8 mouse cellular contexts compared by ENCODE assay signal in the genomic region with DNA sequence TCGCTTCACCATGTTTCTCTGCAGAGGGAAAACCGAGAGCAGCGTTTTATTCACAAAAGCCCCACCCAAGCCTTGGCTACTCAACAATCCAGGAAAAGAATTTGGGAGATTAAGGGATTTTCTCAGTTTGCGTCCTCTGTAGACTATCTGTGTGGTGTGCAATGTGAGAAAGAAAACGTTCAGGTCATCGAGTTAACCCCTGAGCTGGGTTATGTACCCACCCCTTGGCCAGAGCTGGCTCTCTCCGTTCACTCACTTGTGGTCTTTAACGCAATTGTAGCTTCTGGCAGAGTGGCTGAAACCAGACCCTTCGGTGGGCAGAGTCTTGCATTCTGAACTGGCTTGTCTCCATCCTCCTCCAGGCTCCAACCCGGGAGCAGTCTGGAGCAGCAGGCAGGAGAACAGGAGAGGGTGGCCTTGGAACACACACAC. TPM values are rescaled to one million over a fixed set of nuclear protein-coding genes. Genes with fewer than 3 reads are reported as not detected.
DNase-seq lines count a peak whose midpoint lies in the region; ATAC-seq and TF ChIP-seq lines count a peak whose summit lies in the region.

No protein-coding gene starts in this region.

- no peak overlapping the region for H3K4me2 ChIP-seq in heart, embryonic 15.5 days
- H3K4me2 ChIP-seq in heart, embryonic 11.5 days = no peak overlapping the region
- peak overlapping the region; percentile 41 for H3K4me2 ChIP-seq in hindbrain, embryonic 13.5 days

- 0 out of 2 replicates have a peak, but pooled peaks have one; percentile 17 for ATAC-seq in heart, embryonic 15.5 days (replicated peaks; ENCODE audit: insufficient number of reproducible peaks, insufficient read depth, low FRiP score, low read depth)
- no peak for ATAC-seq in heart, embryonic 11.5 days (replicated peaks; ENCODE audit: insufficient number of reproducible peaks, low FRiP score, low TSS enrichment)
- ATAC-seq in hindbrain, embryonic 13.5 days (ENCODE audit: low FRiP score) = peak; percentile 54; the same call in 1 of the 2 replicates
- ATAC-seq in inflammation-experienced regulatory T-cells, adult 6 months = no peak

- no peak for TF ChIP-seq POLR2A in cerebellum, adult 2 months (IDR thresholded peaks at IDR 0.05; ENCODE audit: borderline replicate concordance, insufficient read depth, low read length)

- no peaks in the 10 kb centered on the region for H3K27me3 ChIP-seq in heart, embryonic 15.5 days
- H3K27me3 ChIP-seq in heart, embryonic 11.5 days (ENCODE audit: control insufficient read depth, insufficient read depth, low read length) = no peaks in the 10 kb centered on the region
- no peaks in the 10 kb centered on the region for H3K27me3 ChIP-seq in embryonic facial prominence, embryonic 10.5 days (replicated peaks; ENCODE audit: low read depth, poor library complexity, severe bottlenecking)
- no peaks in the 10 kb centered on the region for H3K27me3 ChIP-seq in hindbrain, embryonic 13.5 days
- no peaks in the 10 kb centered on the region for H3K27me3 ChIP-seq in midbrain, embryonic 10.5 days (ENCODE audit: low read depth, poor library complexity, severe bottlenecking)
- no peaks in the 10 kb centered on the region for H3K27me3 ChIP-seq in cerebellum, adult 2 months (ENCODE audit: control insufficient read depth, insufficient read depth, low read length)

- no peak overlapping the region for H3K4me3 ChIP-seq in heart, embryonic 15.5 days
- H3K4me3 ChIP-seq in heart, embryonic 11.5 days (ENCODE audit: low read depth, low read length) = no peak overlapping the region
- no peak overlapping the region for H3K4me3 ChIP-seq in embryonic facial prominence, embryonic 10.5 days
- H3K4me3 ChIP-seq in hindbrain, embryonic 13.5 days = no peak overlapping the region
- H3K4me3 ChIP-seq in midbrain, embryonic 10.5 days = 0 out of 2 replicates have a peak overlapping the region, but pooled peaks have one; percentile 7
- no peak overlapping the region for H3K4me3 ChIP-seq in cerebellum, adult 2 months (replicated peaks; ENCODE audit: insufficient read depth, low read depth, low read length)

- no peaks in the 10 kb centered on the region for H3K9me3 ChIP-seq in heart, embryonic 15.5 days (replicated peaks)
- no peaks in the 10 kb centered on the region for H3K9me3 ChIP-seq in heart, embryonic 11.5 days (replicated peaks; ENCODE audit: control insufficient read depth, low read length)
- no peaks in the 10 kb centered on the region for H3K9me3 ChIP-seq in embryonic facial prominence, embryonic 10.5 days
- H3K9me3 ChIP-seq in hindbrain, embryonic 13.5 days = no peaks in the 10 kb centered on the region
- no peaks in the 10 kb centered on the region for H3K9me3 ChIP-seq in midbrain, embryonic 10.5 days (replicated peaks)

- TF ChIP-seq CTCF in cerebellum, adult 2 months (IDR thresholded peaks at IDR 0.05; ENCODE audit: borderline replicate concordance, insufficient read depth, low read depth, low read length) = no peak

- no peak overlapping the region for H3K9ac ChIP-seq in heart, embryonic 15.5 days
- H3K9ac ChIP-seq in heart, embryonic 11.5 days (ENCODE audit: low read depth, low read length) = no peak overlapping the region
- no peak overlapping the region for H3K9ac ChIP-seq in hindbrain, embryonic 13.5 days

- H3K36me3 ChIP-seq in heart, embryonic 15.5 days = no peaks in the 10 kb centered on the region
- no peaks in the 10 kb centered on the region for H3K36me3 ChIP-seq in heart, embryonic 11.5 days (ENCODE audit: control insufficient read depth, insufficient read depth, low read length)
- H3K36me3 ChIP-seq in embryonic facial prominence, embryonic 10.5 days (replicated peaks) = no peaks in the 10 kb centered on the region
- H3K36me3 ChIP-seq in hindbrain, embryonic 13.5 days = no peaks in the 10 kb centered on the region
- H3K36me3 ChIP-seq in midbrain, embryonic 10.5 days = no peaks in the 10 kb centered on the region

- DNase-seq in embryonic facial prominence, embryonic 10.5 days (ENCODE audit: low spot score) = no peak
- peak; percentile 14 for DNase-seq in midbrain, embryonic 10.5 days (ENCODE audit: low spot score)
- DNase-seq in urinary bladder, adult 2 months (ENCODE audit: low spot score) = no peak
- no peak for DNase-seq in cerebellum, adult 2 months

- H3K27ac ChIP-seq in heart, embryonic 15.5 days = no peak overlapping the region
- no peak overlapping the region for H3K27ac ChIP-seq in heart, embryonic 11.5 days (ENCODE audit: low read depth, low read length)
- H3K27ac ChIP-seq in embryonic facial prominence, embryonic 10.5 days (replicated peaks) = peak overlapping the region; percentile 40; the same call in 1 of the 2 replicates
- peak overlapping the region; percentile 70 for H3K27ac ChIP-seq in hindbrain, embryonic 13.5 days
- peak overlapping the region; percentile 78 for H3K27ac ChIP-seq in midbrain, embryonic 10.5 days (replicated peaks)
- H3K27ac ChIP-seq in cerebellum, adult 2 months (ENCODE audit: insufficient read depth, low read length) = no peak overlapping the region

- no peaks in the 10 kb centered on the region for H3K4me1 ChIP-seq in heart, embryonic 15.5 days (replicated peaks)
- no peaks in the 10 kb centered on the region for H3K4me1 ChIP-seq in heart, embryonic 11.5 days (ENCODE audit: control insufficient read depth, insufficient read depth, low read length)
- H3K4me1 ChIP-seq in embryonic facial prominence, embryonic 10.5 days = peaks cover 33% of the 10 kb centered on the region
- H3K4me1 ChIP-seq in hindbrain, embryonic 13.5 days (replicated peaks) = peaks cover 12% of the 10 kb centered on the region
- peaks cover 29% of the 10 kb centered on the region for H3K4me1 ChIP-seq in midbrain, embryonic 10.5 days
- H3K4me1 ChIP-seq in cerebellum, adult 2 months (ENCODE audit: control insufficient read depth, insufficient read depth, low read length) = no peaks in the 10 kb centered on the region

- 53% methylated on average over 10 of the region's 10 CpGs for WGBS in heart, embryonic 15.5 days
- 68% methylated on average over 10 of the region's 10 CpGs for WGBS in heart, embryonic 11.5 days (ENCODE audit: insufficient replicate concordance)
- 41% methylated on average over 10 of the region's 10 CpGs for WGBS in embryonic facial prominence, embryonic 10.5 days
- WGBS in hindbrain, embryonic 13.5 days = 67% methylated on average over 10 of the region's 10 CpGs
- WGBS in midbrain, embryonic 10.5 days = 31% methylated on average over 10 of the region's 10 CpGs
- 20% methylated on average over 10 of the region's 10 CpGs for WGBS in cerebellum, adult 2 months

RNA-seq across cellular contexts. Expression of a gene that starts 6.8 kb away (rescaled TPM):
- 9.1 and 13.1 TPM in 2 replicates for polyA plus RNA-seq in heart, embryonic 15.5 days (2015; fragmentation: Nextera tagmentation; extraction: Ambion mirVana)
- 1.8 TPM in 2 replicates for polyA plus RNA-seq in heart, embryonic 11.5 days (2014; fragmentation: Nextera tagmentation; extraction: Ambion mirVana)
- 4.3 and 4.9 TPM in 2 replicates for polyA plus RNA-seq in embryonic facial prominence, embryonic 10.5 days (2016; fragmentation: Nextera tagmentation; extraction: Ambion mirVana)
- polyA plus RNA-seq in hindbrain, embryonic 13.5 days (2015; fragmentation: Nextera tagmentation; extraction: Ambion mirVana) = 22.3 and 24.8 TPM in 2 replicates
- polyA plus RNA-seq in midbrain, embryonic 10.5 days (2016; fragmentation: Nextera tagmentation; extraction: Ambion mirVana) = 10.9 and 14.7 TPM in 2 replicates
- polyA plus RNA-seq in urinary bladder, adult 2 months (2012; rRNA removed) = 120 and 150 TPM in 2 replicates
- 7.1 and 7.3 TPM in 2 replicates for polyA plus RNA-seq in cerebellum, adult 2 months (2012; rRNA removed)
- 1 to 10 TPM in 1 of 3 experiments, under 1 TPM in 1, not detected in 1; 0.32 to 6.2 TPM for polyA plus RNA-seq in inflammation-experienced regulatory T-cells, adult 6 months (2017; shearing (Covaris generic))

RNA-seq across cellular contexts. Expression of a gene that starts 39.0 kb away (rescaled TPM):
- 7.7 and 8.0 TPM in 2 replicates for polyA plus RNA-seq in heart, embryonic 15.5 days (2015; fragmentation: Nextera tagmentation; extraction: Ambion mirVana)
- 0.39 and 0.97 TPM in 2 replicates for polyA plus RNA-seq in heart, embryonic 11.5 days (2014; fragmentation: Nextera tagmentation; extraction: Ambion mirVana)
- polyA plus RNA-seq in embryonic facial prominence, embryonic 10.5 days (2016; fragmentation: Nextera tagmentation; extraction: Ambion mirVana) = not detected in 2 replicates
- polyA plus RNA-seq in hindbrain, embryonic 13.5 days (2015; fragmentation: Nextera tagmentation; extraction: Ambion mirVana) = 0.40 and 0.42 TPM in 2 replicates
- polyA plus RNA-seq in midbrain, embryonic 10.5 days (2016; fragmentation: Nextera tagmentation; extraction: Ambion mirVana) = 0.02 TPM in 1 of 2 replicates, not detected in the other
- polyA plus RNA-seq in urinary bladder, adult 2 months (2012; rRNA removed) = 249 and 256 TPM in 2 replicates
- 2.0 and 2.8 TPM in 2 replicates for polyA plus RNA-seq in cerebellum, adult 2 months (2012; rRNA removed)
- polyA plus RNA-seq in inflammation-experienced regulatory T-cells, adult 6 months (2017; shearing (Covaris generic)) = not detected

RNA-seq across cellular contexts. Expression of a gene that starts 45.8 kb away (rescaled TPM):
- polyA plus RNA-seq in heart, embryonic 15.5 days (2015; fragmentation: Nextera tagmentation; extraction: Ambion mirVana) = 0.33 and 0.34 TPM in 2 replicates
- not detected in 2 replicates for polyA plus RNA-seq in heart, embryonic 11.5 days (2014; fragmentation: Nextera tagmentation; extraction: Ambion mirVana)
- polyA plus RNA-seq in embryonic facial prominence, embryonic 10.5 days (2016; fragmentation: Nextera tagmentation; extraction: Ambion mirVana) = 0.09 TPM in 1 of 2 replicates, not detected in the other
- 0.38 and 0.62 TPM in 2 replicates for polyA plus RNA-seq in hindbrain, embryonic 13.5 days (2015; fragmentation: Nextera tagmentation; extraction: Ambion mirVana)
- polyA plus RNA-seq in midbrain, embryonic 10.5 days (2016; fragmentation: Nextera tagmentation; extraction: Ambion mirVana) = 0.58 and 0.95 TPM in 2 replicates
- 1.2 and 1.7 TPM in 2 replicates for polyA plus RNA-seq in urinary bladder, adult 2 months (2012; rRNA removed)
- 0.07 TPM in 1 of 2 replicates, not detected in the other for polyA plus RNA-seq in cerebellum, adult 2 months (2012; rRNA removed)
- polyA plus RNA-seq in inflammation-experienced regulatory T-cells, adult 6 months (2017; shearing (Covaris generic)) = not detected

Comparison
In these comparisons a context has a peak if more than half of its experiments do, and no peak if none do; other contexts are left out.
1. ATAC-seq: peak in heart, embryonic 15.5 days (single experiment) and hindbrain, embryonic 13.5 days (single experiment); none in heart, embryonic 11.5 days (single experiment) and inflammation-experienced regulatory T-cells, adult 6 months (single experiment).
2. H3K27ac ChIP-seq: peak in embryonic facial prominence, embryonic 10.5 days (single experiment), hindbrain, embryonic 13.5 days (single experiment) and midbrain, embryonic 10.5 days (single experiment); none in heart, embryonic 15.5 days (single experiment), heart, embryonic 11.5 days (single experiment) and cerebellum, adult 2 months (single experiment).
3. RNA of a gene that starts 39.0 kb away (polyA plus RNA-seq): 249 to 256 TPM in urinary bladder, adult 2 months; 7.7 to 8.0 TPM in heart, embryonic 15.5 days, 2.0 to 2.8 TPM in cerebellum, adult 2 months, 0.40 to 0.42 TPM in hindbrain, embryonic 13.5 days, 0.39 to 0.97 TPM in heart, embryonic 11.5 days, not detected in embryonic facial prominence, embryonic 10.5 days, 0.02 TPM in midbrain, embryonic 10.5 days and not detected in inflammation-experienced regulatory T-cells, adult 6 months; every median in the first group is over 10 times any median in the second.